Mouse (Mus musculus) splenic B cell, adult 2 months (primary cell): ENCODE measurements around the gene Smco2.

Experiments used
- DNase-seq: peaks from one replicate; pipeline ENCODE4 v3.0.0-alpha.2; 2011; ENCODE audit warnings: low read depth, low spot score
- H3K27me3 ChIP-seq: 2 replicates; pipeline ENCODE4 v1.6.1; 2012; ENCODE audit warnings: mild to moderate bottlenecking, low read length, moderate library complexity, mixed read lengths; ENCODE audit not compliant: control insufficient read depth, poor library complexity, insufficient read depth, severe bottlenecking
- H3K36me3 ChIP-seq: 2 replicates; pipeline ENCODE4 v1.6.1; 2012; ENCODE audit warnings: mild to moderate bottlenecking, low read length, moderate library complexity, mixed read lengths; ENCODE audit not compliant: control insufficient read depth, poor library complexity, insufficient read depth, severe bottlenecking

Smco2 gene

DNA sequence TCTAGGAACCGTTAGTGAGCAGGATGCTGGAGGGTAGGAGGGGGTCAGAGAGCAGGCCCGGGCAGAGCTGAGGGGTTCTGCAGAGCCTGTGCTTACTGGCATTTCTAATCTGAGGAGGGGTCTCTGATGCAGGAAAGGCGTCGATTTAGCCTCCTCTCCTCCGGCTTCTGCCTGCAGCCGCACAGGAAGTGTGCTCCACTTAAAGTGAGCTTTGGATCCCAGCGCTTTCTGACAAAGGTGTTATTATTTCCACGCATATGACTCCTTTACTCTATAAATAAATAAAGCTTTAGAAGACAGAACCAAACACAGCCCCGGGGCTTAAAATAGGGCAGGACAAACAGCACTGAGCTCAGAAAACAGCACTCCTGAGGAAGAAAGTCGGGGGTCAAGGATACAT is 29.0 kb downstream of the Smco2 start:
- no peaks in the 10 kb centered on the region for H3K36me3 ChIP-seq
- H3K27me3 ChIP-seq, result no peaks in the 10 kb centered on the region; the same call in 1 of the 2 replicates
- DNase-seq, result no peak

GRCm38 (mm10) chr6:146879856-146880255 is 30.0 kb downstream of the Smco2 start:
- H3K27me3 ChIP-seq, result no peaks in the 10 kb centered on the region; the same call in 1 of the 2 replicates
- no peaks in the 10 kb centered on the region for H3K36me3 ChIP-seq
- no peak for DNase-seq

DNA sequence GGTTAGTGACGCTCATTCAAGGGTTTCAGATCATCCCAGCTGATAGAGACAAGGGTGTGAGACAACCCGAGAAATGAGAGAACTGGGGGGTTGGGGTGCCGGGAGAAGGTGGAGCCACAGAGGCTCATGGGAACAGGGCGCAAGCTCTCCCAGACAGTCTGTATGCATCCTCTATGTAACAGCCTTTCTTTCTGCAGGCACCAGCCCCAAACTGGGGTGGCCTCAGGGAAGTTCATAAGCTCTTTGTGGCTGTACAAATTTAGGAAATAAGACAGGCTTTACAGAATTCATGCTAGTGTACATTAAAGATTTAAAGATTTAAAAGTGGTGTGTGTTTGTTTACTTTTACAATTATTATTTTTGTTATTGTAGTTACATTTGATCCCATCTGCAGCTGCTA is 30.4 kb downstream of the Smco2 start:
- Histone ChIP-seq H3K27me3 (no peaks in the 10 kb centered on the region; the same call in 1 of the 2 replicates), H3K36me3 (no peaks in the 10 kb centered on the region)
- no peak for DNase-seq

DNA sequence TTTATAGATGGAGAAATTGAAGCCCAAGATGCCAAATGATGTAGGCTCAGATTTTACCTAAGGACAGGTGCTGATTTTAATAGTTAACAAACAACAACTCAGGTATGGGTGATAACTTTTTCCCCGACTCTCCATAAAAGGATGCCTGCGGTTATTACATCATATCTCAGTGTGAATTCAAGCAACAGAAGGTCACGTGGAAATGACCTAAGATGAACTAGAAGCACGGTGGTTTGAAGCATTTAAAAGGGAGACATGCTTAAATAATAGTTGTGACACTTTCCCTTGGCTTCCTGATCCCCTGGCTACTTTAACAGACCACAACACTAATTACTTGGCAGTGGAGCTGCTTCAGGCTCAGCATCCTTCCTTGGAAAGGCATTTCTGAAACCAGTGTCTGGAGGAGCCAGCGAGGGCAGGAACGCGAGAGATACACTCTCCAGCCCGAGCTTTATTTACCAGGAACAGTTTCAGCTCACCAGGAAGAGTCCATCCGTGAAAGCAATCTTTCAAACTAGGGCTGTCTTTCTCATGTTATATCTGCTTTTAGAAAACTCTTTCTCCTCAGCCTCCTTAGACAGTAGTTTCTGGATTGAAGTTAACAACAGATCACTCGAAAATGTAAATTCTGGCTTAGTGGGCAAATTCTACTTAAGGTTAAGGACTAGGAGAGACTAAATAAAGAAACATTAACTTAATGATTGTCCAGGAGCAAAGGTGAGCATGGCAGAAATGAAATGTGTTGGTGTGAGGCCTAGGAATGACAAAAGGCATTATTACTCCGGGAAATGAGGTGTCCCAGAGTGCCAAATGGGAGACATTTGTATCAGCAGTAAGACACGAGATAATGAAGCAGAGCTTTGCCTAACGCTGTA is 32.2 kb downstream of the Smco2 start:
- Histone ChIP-seq H3K36me3 (no peaks in the 10 kb centered on the region), H3K27me3 (no peaks in the 10 kb centered on the region; the same call in 1 of the 2 replicates)
- no peak for DNase-seq

- Histone ChIP-seq H3K36me3 (no peaks in the 10 kb centered on the region), H3K27me3 (no peaks in the 10 kb centered on the region; the same call in 1 of the 2 replicates)
- DNase-seq, result no peak
Measured at GRCm38 (mm10) chr6:146883426-146883825, 33.5 kb downstream of the Smco2 start.

DNA sequence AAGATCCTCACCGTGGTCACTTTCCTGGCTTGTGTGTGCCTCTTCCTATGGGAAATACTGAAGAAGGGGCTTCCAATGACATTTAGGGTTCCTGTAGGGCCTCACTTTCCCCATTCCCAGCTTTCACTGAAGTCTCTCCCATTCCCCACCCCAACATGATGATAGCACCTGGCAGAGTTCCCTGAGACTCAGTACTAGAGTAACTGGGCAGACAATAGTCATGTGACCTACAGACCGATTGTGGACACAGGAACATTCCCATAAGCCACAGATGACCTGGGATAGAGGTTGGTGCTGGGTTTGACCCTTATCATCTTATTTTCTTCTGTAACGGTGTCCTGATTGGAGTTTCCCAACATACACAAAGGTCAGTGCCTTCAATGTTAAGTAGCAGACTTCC is 34.3 kb downstream of the Smco2 start:
- no peaks in the 10 kb centered on the region for H3K36me3 ChIP-seq
- no peak for DNase-seq
- no peaks in the 10 kb centered on the region; the same call in 1 of the 2 replicates for H3K27me3 ChIP-seq

GRCm38 (mm10) chr6:146884851-146885250 is 34.9 kb downstream of the Smco2 start:
- no peak for DNase-seq
- Histone ChIP-seq H3K27me3 (no peaks in the 10 kb centered on the region), H3K36me3 (no peaks in the 10 kb centered on the region)

GRCm38 (mm10) chr6:146887958-146888659 is 38.2 kb downstream of the Smco2 start, which contains the start of gene Ppfibp1:
Gene Ppfibp1 (plus strand): TSS chr6:146888487.
- H3K27me3 ChIP-seq, result no peaks in the 10 kb centered on the region
- H3K36me3 ChIP-seq, result no peaks in the 10 kb centered on the region
- DNase-seq, result peak; percentile 90

DNA sequence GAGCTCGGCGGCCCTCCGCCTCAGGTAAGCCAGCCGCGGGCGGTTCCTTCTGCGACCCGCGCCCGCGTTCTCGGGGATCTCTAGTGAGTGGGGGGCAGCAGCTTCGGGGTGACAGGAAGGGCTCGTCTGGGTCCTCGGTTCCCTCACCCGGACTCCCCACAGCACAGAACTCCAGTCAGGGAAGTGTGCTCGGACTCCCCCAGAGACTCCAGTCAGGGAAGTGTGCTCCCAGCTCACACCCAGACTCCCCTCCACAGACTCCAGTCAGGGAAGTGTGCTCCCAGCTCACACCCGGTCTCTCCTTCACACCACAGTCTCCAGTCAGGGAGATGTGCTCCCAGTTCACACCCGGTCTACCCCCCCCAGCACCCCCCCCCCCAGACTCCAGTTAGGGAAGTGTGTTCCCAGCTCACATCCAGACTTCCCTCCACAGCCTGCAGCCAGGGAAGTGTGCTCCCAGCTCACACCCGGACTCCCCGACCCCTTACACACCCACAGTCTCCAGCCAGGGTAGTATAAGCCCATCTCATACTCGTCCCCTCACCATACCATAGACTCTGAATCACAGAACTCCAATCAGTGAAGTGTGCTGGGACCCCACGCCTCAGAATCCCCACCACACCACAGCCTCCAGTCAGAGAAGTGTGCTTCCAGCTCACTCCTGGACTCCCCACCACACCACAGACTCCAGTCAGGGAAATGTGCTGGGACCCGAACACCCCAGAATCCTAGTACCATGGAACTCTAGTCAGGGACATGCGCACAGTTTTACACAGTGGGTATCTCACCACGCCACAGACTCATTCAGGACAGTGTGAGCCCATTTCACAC is 39.0 kb downstream of the Smco2 start:
- Histone ChIP-seq H3K27me3 (no peaks in the 10 kb centered on the region), H3K36me3 (no peaks in the 10 kb centered on the region)
- DNase-seq, result no peak

DNA sequence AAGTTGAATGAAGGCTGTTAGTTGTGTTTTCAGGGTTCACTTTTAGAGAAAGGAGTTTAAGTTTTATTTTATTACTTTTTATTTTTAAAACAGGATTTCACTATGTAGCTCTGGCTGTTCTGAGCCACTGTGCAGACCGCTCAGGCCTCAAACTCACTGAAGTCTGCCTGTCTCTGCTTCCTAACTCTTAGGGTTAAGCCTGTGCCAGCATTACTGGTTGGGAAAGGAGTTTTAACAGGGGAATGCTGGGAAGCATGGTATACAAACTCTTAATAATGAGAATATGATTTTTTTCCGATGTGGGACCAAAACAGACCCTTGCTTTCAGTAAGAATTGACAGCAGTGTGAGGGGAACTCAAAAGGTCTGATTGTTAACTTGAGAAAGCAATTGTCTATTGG is 40.3 kb downstream of the Smco2 start:
- DNase-seq, result no peak
- no peaks in the 10 kb centered on the region for H3K36me3 ChIP-seq
- no peaks in the 10 kb centered on the region for H3K27me3 ChIP-seq

GRCm38 (mm10) chr6:146890633-146891032 is 40.7 kb downstream of the Smco2 start:
- H3K27me3 ChIP-seq, result no peaks in the 10 kb centered on the region
- no peak for DNase-seq
- no peaks in the 10 kb centered on the region for H3K36me3 ChIP-seq

GRCm38 (mm10) chr6:146893890-146894289 is 44.0 kb downstream of the Smco2 start:
- no peak for DNase-seq
- no peaks in the 10 kb centered on the region for H3K36me3 ChIP-seq
- H3K27me3 ChIP-seq, result no peaks in the 10 kb centered on the region

GRCm38 (mm10) chr6:146898709-146899108 is 48.8 kb downstream of the Smco2 start:
- Histone ChIP-seq H3K36me3 (no peaks in the 10 kb centered on the region), H3K27me3 (no peaks in the 10 kb centered on the region)
- DNase-seq, result no peak

- Histone ChIP-seq H3K27me3 (no peaks in the 10 kb centered on the region), H3K36me3 (no peaks in the 10 kb centered on the region)
- DNase-seq, result no peak
Measured at GRCm38 (mm10) chr6:146899647-146900046, 49.7 kb downstream of the Smco2 start.
